Mouse (Mus musculus) neural tube, embryonic 10.5 days (tissue): Measurements from ENCODE around the gene Fat3.

ENCODE experiments used
- DNase-seq: peaks from one replicate; pipeline ENCODE4 v3.0.0-alpha.2; 2017; ENCODE audit warnings: low spot score; ENCODE audit errors: extremely low spot score

Fat3 gene

GRCm38 (mm10) chr9:16437805-16438204 lies 63.3 kb downstream of the Fat3 start:
- peak; percentile 30 for DNase-seq

GRCm38 (mm10) chr9:16428589-16428988 lies 72.5 kb downstream of the Fat3 start:
- no peak for DNase-seq

GRCm38 (mm10) chr9:16422707-16423106 lies 78.4 kb downstream of the Fat3 start:
- DNase-seq, result no peak

GRCm38 (mm10) chr9:16402815-16403214 lies 98.3 kb downstream of the Fat3 start:
- no peak for DNase-seq

- DNase-seq, result peak; percentile 39
Measured at GRCm38 (mm10) chr9:16398734-16399686, 102.1 kb downstream of the Fat3 start.

- DNase-seq, result peak; percentile 52
Measured at GRCm38 (mm10) chr9:16389141-16389540, 111.9 kb downstream of the Fat3 start.

- no peak for DNase-seq
Measured at GRCm38 (mm10) chr9:16387527-16387926, 113.6 kb downstream of the Fat3 start.

GRCm38 (mm10) chr9:16363713-16364112 lies 137.4 kb downstream of the Fat3 start:
- no peak for DNase-seq

GRCm38 (mm10) chr9:16361811-16362210 lies 139.3 kb downstream of the Fat3 start:
- DNase-seq, result no peak

- no peak for DNase-seq
Measured at GRCm38 (mm10) chr9:16356636-16357035, 144.4 kb downstream of the Fat3 start.

- DNase-seq, result no peak
Measured at GRCm38 (mm10) chr9:16354906-16355305, 146.2 kb downstream of the Fat3 start.

- DNase-seq, result peak; percentile 23
Measured at GRCm38 (mm10) chr9:16353049-16353724, 147.9 kb downstream of the Fat3 start.

GRCm38 (mm10) chr9:16352486-16353048 lies 148.5 kb downstream of the Fat3 start:
- no peak for DNase-seq

GRCm38 (mm10) chr9:16344902-16345855 lies 155.9 kb downstream of the Fat3 start:
- no peak for DNase-seq

- no peak for DNase-seq
Measured at GRCm38 (mm10) chr9:16343191-16343590, 157.9 kb downstream of the Fat3 start.

GRCm38 (mm10) chr9:16342577-16342976 lies 158.5 kb downstream of the Fat3 start:
- no peak for DNase-seq

- DNase-seq, result no peak
Measured at GRCm38 (mm10) chr9:16330290-16330984, 170.6 kb downstream of the Fat3 start.

GRCm38 (mm10) chr9:16318957-16319356 lies 182.1 kb downstream of the Fat3 start:
- DNase-seq, result no peak

- no peak for DNase-seq
Measured at GRCm38 (mm10) chr9:16312599-16313197, 188.4 kb downstream of the Fat3 start.
